Mouse (Mus musculus): ENCODE results near the gene Slc12a7. TPM values are rescaled to one million over a fixed set of nuclear protein-coding genes. Genes with fewer than 3 reads are reported as not detected.
A peak's percentile ranks its signal among the peaks of the same experiment; 100 is the strongest.

The Slc12a7 gene
- total RNA-seq, 2 experiments from 2014 or later: 145 to 150 TPM

- DNase-seq: peak; percentile 94
Observed at GRCm38 (mm10) chr13:73763439-73764255, 30.8 kb downstream of the Slc12a7 start.

GRCm38 (mm10) chr13:73764256-73764775 is 31.4 kb downstream of the Slc12a7 start:
- peak; percentile 26 for DNase-seq

- no peak for DNase-seq
Observed at GRCm38 (mm10) chr13:73765393-73765792, 32.5 kb downstream of the Slc12a7 start.

- DNase-seq: no peak
Observed at GRCm38 (mm10) chr13:73767224-73767623, 34.3 kb downstream of the Slc12a7 start.

- no peak for DNase-seq
Observed at GRCm38 (mm10) chr13:73767754-73768153, 34.9 kb downstream of the Slc12a7 start.

- DNase-seq: no peak
Observed at GRCm38 (mm10) chr13:73768311-73768710, 35.4 kb downstream of the Slc12a7 start.

- no peak for DNase-seq
Observed at GRCm38 (mm10) chr13:73769916-73770682, 37.2 kb downstream of the Slc12a7 start.

GRCm38 (mm10) chr13:73771131-73771530 is 38.2 kb downstream of the Slc12a7 start:
- DNase-seq: no peak

- no peak for DNase-seq
Observed at GRCm38 (mm10) chr13:73772655-73773054, 39.8 kb downstream of the Slc12a7 start.

GRCm38 (mm10) chr13:73773519-73774205 is 40.8 kb downstream of the Slc12a7 start:
- DNase-seq: peak; percentile 69

- peak; percentile 35 for DNase-seq
Observed at GRCm38 (mm10) chr13:73775786-73776185, 42.9 kb downstream of the Slc12a7 start.

GRCm38 (mm10) chr13:73777578-73777977 is 44.7 kb downstream of the Slc12a7 start:
- DNase-seq: no peak

- DNase-seq: no peak
Observed at GRCm38 (mm10) chr13:73782486-73782885, 49.6 kb downstream of the Slc12a7 start.

GRCm38 (mm10) chr13:73792176-73792575 is 59.3 kb downstream of the Slc12a7 start:
- DNase-seq: no peak

GRCm38 (mm10) chr13:73793171-73793570 is 60.3 kb downstream of the Slc12a7 start:
- no peak for DNase-seq

GRCm38 (mm10) chr13:73799110-73799509 is 66.2 kb downstream of the Slc12a7 start:
- DNase-seq: no peak

GRCm38 (mm10) chr13:73803450-73804178 is 70.7 kb downstream of the Slc12a7 start:
- DNase-seq: peak; percentile 85

- DNase-seq: no peak
Observed at GRCm38 (mm10) chr13:73804914-73805313, 72.0 kb downstream of the Slc12a7 start.

- DNase-seq: no peak
Observed at GRCm38 (mm10) chr13:73812936-73813335, 80.0 kb downstream of the Slc12a7 start.

GRCm38 (mm10) chr13:73814181-73814580 is 81.3 kb downstream of the Slc12a7 start:
- no peak for DNase-seq

GRCm38 (mm10) chr13:73816338-73816737 is 83.4 kb downstream of the Slc12a7 start:
- DNase-seq: no peak

- DNase-seq: no peak
Observed at GRCm38 (mm10) chr13:73818921-73819320, 86.0 kb downstream of the Slc12a7 start.
